Mouse (Mus musculus) embryonic fibroblast, embryonic 13.5 days (primary cell): ENCODE results near the gene Ankrd52.

Source experiments
- CTCF ChIP-seq: IDR thresholded peaks from 2 replicates; pipeline ENCODE4 v1.5.1; 2011; ENCODE audit warnings: mild to moderate bottlenecking, control low read depth, low read length, moderate library complexity, borderline replicate concordance; ENCODE audit not compliant: insufficient read depth
- POLR2A ChIP-seq: IDR thresholded peaks from 2 replicates; pipeline ENCODE4 v1.6.1; 2011; ENCODE audit warnings: low read depth, mild to moderate bottlenecking, control low read depth, low read length, moderate library complexity

GRCm38 (mm10) chr10:128401056-128401455 lies 24.1 kb downstream of the Ankrd52 start, which contains the start of gene Slc39a5:
- TF ChIP-seq CTCF = no peak
- no peak for TF ChIP-seq POLR2A
